Mouse (Mus musculus) lung, adult 2 months (tissue): ENCODE measurements around the gene Bnip3. TPM values are rescaled to one million over a fixed set of nuclear protein-coding genes. Genes with fewer than 3 reads are reported as not detected.

Source experiments
- DNase-seq: peaks from one replicate; pipeline ENCODE4 v3.0.0; 2022
- H3K4me1 ChIP-seq: fragments of 200-500 bp; 2 replicates; pipeline ENCODE4 v1.6.1; 2011; ENCODE audit warnings: low read length; ENCODE audit not compliant: control insufficient read depth, insufficient read depth
- H3K4me3 ChIP-seq: fragments of 200-500 bp; replicated peaks from 2 replicates; pipeline ENCODE3; 2011; ENCODE audit warnings: low read depth, mild to moderate bottlenecking, control low read depth, low read length; ENCODE audit errors: extremely low read depth
- CTCF ChIP-seq: fragments of 200-500 bp; IDR thresholded peaks from 2 replicates; pipeline ENCODE4 v1.5.1; 2011; ENCODE audit warnings: mild to moderate bottlenecking, low read length, control low read depth; ENCODE audit not compliant: insufficient read depth
- POLR2A ChIP-seq: fragments of 200-500 bp; IDR thresholded peaks from 2 replicates; pipeline ENCODE4 v1.6.1; 2011; ENCODE audit warnings: low read depth, mild to moderate bottlenecking, control low read depth, low read length, borderline replicate concordance; ENCODE audit errors: extremely low read depth
- WGBS: fragments of 180-500 bp; shearing (Covaris S2); methylation state at CpG from one replicate; pipeline ENCODE4 v1.1.7; 2018; 5-methylcytosine and 5-hydroxymethylcytosine counted together
- polyA plus RNA-seq: library from polyadenylated mRNA; depleted of rRNA; stranded (reverse); fragments of >200 nt; gene quantifications from 2 replicates; pipeline ENCODE4 v1.2.3, GENCODE M21; 2012; rRNA removed

The Bnip3 gene
- polyA plus RNA-seq, 1 experiment: 20.1 TPM

- Histone ChIP-seq H3K4me3 (no peak overlapping the region), H3K4me1 (peaks cover 16% of the 10 kb centered on the region)
- WGBS: 49% methylated on average over 7 of the region's 7 CpGs
- no peak for DNase-seq
- TF ChIP-seq CTCF (no peak), POLR2A (no peak)
Measured at GRCm38 (mm10) chr7:138848028-138848920, 61.0 kb downstream of the Bnip3 start.

GRCm38 (mm10) chr7:138847316-138848027, 61.8 kb downstream of the Bnip3 start:
- TF ChIP-seq CTCF: no peak
- TF ChIP-seq POLR2A: no peak
- peaks cover 16% of the 10 kb centered on the region for H3K4me1 ChIP-seq
- no peak for DNase-seq
- WGBS: 21% methylated on average over 13 of the region's 13 CpGs
- peak overlapping the region; percentile 83 for H3K4me3 ChIP-seq

- under 1% methylated on average over 60 of the region's 61 CpGs for WGBS
- TF ChIP-seq POLR2A (no peak), CTCF (no peak)
- Histone ChIP-seq H3K4me1 (peaks cover 16% of the 10 kb centered on the region), H3K4me3 (peak overlapping the region; percentile 83)
- DNase-seq: no peak
Measured at GRCm38 (mm10) chr7:138846502-138846991, 62.8 kb downstream of the Bnip3 start.

GRCm38 (mm10) chr7:138845544-138846391, 63.6 kb downstream of the Bnip3 start, which contains the start of the genes Ppp2r2d and Mapk1ip1:
Gene Ppp2r2d (plus strand): TSS chr7:138846079.
Gene Mapk1ip1 (minus strand): TSS chr7:138846273.
- peak; percentile 93 for TF ChIP-seq POLR2A
- peak; percentile 59; the same call in 1 of the 2 replicates for TF ChIP-seq CTCF
- peak; percentile 95 for DNase-seq
- peak within 1 kb of the TSS; percentile 83 for H3K4me3 ChIP-seq
- under 1% methylated on average over 50 of the region's 51 CpGs for WGBS
- peaks cover 16% of the 10 kb centered on the region for H3K4me1 ChIP-seq

GRCm38 (mm10) chr7:138845111-138845510, 64.2 kb downstream of the Bnip3 start:
- Histone ChIP-seq H3K4me1 (peaks cover 16% of the 10 kb centered on the region), H3K4me3 (no peak overlapping the region)
- DNase-seq: no peak
- WGBS: 30% methylated on average over 8 of the region's 8 CpGs
- TF ChIP-seq POLR2A (no peak), CTCF (no peak)

- Histone ChIP-seq H3K4me3 (no peak overlapping the region), H3K4me1 (peaks cover 15% of the 10 kb centered on the region)
- DNase-seq: no peak
- no peak for TF ChIP-seq POLR2A
- WGBS: 84% methylated on average over 4 of the region's 4 CpGs
Measured at GRCm38 (mm10) chr7:138843421-138843820, 65.9 kb downstream of the Bnip3 start.

GRCm38 (mm10) chr7:138841436-138842151, 67.7 kb downstream of the Bnip3 start:
- peaks cover 3% of the 10 kb centered on the region; the same call in 1 of the 2 replicates for H3K4me1 ChIP-seq
- TF ChIP-seq CTCF: no peak
- TF ChIP-seq POLR2A: no peak
- 75% methylated on average over 3 of the region's 3 CpGs for WGBS
- no peak for DNase-seq
- H3K4me3 ChIP-seq: no peak overlapping the region

Other genes starting within 250 kb of the Bnip3 start
- 15.3 and 19.3 TPM in 2 replicates for gene Ppp2r2d, start 63.4 kb downstream of the Bnip3 start, polyA plus RNA-seq
- 50.6 and 51.8 TPM in 2 replicates for gene Mapk1ip1, start 63.2 kb downstream of the Bnip3 start, polyA plus RNA-seq
- 0.06 TPM in 1 of 2 replicates, not detected in the other for gene Jakmip3, start 31.2 kb upstream of the Bnip3 start, polyA plus RNA-seq
- 0.38 and 0.40 TPM in 2 replicates for gene Dpysl4, start 176.5 kb upstream of the Bnip3 start, polyA plus RNA-seq